Mouse (Mus musculus): ENCODE measurements around the gene Topaz1. TPM values are rescaled to one million over a fixed set of nuclear protein-coding genes. Genes with fewer than 3 reads are reported as not detected.

Topaz1 gene
- polyA plus RNA-seq, 2 experiments = not detected

DNA sequence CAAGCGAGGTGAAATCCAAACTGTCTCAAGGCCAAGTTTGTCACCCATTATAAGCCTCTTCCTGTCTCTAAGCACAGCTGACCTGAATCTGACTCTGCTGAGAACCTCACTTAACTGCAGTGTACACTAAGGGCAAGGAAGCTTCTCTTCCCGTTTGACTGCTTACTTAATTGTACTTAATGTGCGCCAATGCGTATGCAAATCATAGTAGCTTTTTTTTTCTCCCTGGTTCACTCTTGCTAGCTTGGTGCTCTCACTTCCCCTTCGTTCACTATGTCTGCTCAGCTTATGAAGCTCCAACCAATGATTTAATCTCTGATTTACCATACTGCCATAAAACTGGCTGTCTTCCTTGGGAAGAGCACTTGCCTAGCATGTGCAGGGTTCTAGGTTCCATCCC, 38.1 kb downstream of the Topaz1 start:
- no peak overlapping the region for H3K27ac ChIP-seq (replicated peaks; ENCODE audit: low read depth, low read length)
- H3K36me3 ChIP-seq (ENCODE audit: control insufficient read depth, insufficient read depth, low read length) = no peaks in the 10 kb centered on the region
- ATAC-seq (ENCODE audit: low FRiP score, low read depth) (no peak), DNase-seq (ENCODE audit: low spot score) (no peak)
- no peaks in the 10 kb centered on the region for H3K9me3 ChIP-seq (ENCODE audit: control insufficient read depth, low read length)
- H3K4me1 ChIP-seq (ENCODE audit: control insufficient read depth, insufficient read depth, low read length) = no peaks in the 10 kb centered on the region
- H3K4me2 ChIP-seq (replicated peaks; ENCODE audit: low read depth, low read length, severe bottlenecking) = no peak overlapping the region
- WGBS = 65% methylated on average over 5 of the region's 5 CpGs
- H3K9ac ChIP-seq (ENCODE audit: low read depth, low read length, severe bottlenecking) = no peak overlapping the region
- H3K4me3 ChIP-seq (replicated peaks; ENCODE audit: low read length) = no peak overlapping the region
- no peak for TF ChIP-seq POLR2A (IDR thresholded peaks at IDR 0.05; ENCODE audit: borderline replicate concordance, extremely low read depth, insufficient read depth, insufficient read length)
- H3K27me3 ChIP-seq (ENCODE audit: control insufficient read depth, insufficient read depth, low read length) = no peaks in the 10 kb centered on the region

DNA sequence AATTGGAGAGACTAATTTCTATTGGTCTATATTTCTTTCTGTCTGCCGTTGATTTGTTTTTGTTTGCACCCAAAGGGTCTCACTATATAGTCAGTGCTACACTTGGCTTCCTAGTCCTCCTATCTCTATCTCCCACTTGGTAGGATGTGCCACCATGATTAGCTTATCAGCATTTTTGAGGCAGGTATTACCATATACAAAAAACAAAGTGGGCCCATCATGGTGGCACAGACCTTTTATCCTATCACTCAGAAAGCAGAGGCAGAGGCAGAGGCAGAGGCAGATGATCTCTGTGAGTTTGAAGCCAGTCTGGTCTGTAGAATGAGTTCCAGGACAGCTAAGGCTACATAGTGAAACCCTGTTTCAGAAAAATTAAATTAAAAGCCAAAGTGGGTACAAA, 39.4 kb downstream of the Topaz1 start:
- Histone ChIP-seq H3K36me3 (ENCODE audit: control insufficient read depth, insufficient read depth, low read length) (no peaks in the 10 kb centered on the region), H3K9ac (ENCODE audit: low read depth, low read length, severe bottlenecking) (no peak overlapping the region), H3K9me3 (ENCODE audit: control insufficient read depth, low read length) (no peaks in the 10 kb centered on the region), H3K4me3 (replicated peaks; ENCODE audit: low read length) (no peak overlapping the region), H3K27me3 (ENCODE audit: control insufficient read depth, insufficient read depth, low read length) (no peaks in the 10 kb centered on the region), H3K4me2 (replicated peaks; ENCODE audit: low read depth, low read length, severe bottlenecking) (no peak overlapping the region), H3K4me1 (ENCODE audit: control insufficient read depth, insufficient read depth, low read length) (no peaks in the 10 kb centered on the region), H3K27ac (replicated peaks; ENCODE audit: low read depth, low read length) (no peak overlapping the region)
- DNase-seq (ENCODE audit: low spot score) = no peak
- no peak for ATAC-seq (ENCODE audit: low FRiP score, low read depth)
- no peak for TF ChIP-seq POLR2A (IDR thresholded peaks at IDR 0.05; ENCODE audit: borderline replicate concordance, extremely low read depth, insufficient read depth, insufficient read length)
- WGBS = 79% methylated on average over 1 of the region's 1 CpGs

DNA sequence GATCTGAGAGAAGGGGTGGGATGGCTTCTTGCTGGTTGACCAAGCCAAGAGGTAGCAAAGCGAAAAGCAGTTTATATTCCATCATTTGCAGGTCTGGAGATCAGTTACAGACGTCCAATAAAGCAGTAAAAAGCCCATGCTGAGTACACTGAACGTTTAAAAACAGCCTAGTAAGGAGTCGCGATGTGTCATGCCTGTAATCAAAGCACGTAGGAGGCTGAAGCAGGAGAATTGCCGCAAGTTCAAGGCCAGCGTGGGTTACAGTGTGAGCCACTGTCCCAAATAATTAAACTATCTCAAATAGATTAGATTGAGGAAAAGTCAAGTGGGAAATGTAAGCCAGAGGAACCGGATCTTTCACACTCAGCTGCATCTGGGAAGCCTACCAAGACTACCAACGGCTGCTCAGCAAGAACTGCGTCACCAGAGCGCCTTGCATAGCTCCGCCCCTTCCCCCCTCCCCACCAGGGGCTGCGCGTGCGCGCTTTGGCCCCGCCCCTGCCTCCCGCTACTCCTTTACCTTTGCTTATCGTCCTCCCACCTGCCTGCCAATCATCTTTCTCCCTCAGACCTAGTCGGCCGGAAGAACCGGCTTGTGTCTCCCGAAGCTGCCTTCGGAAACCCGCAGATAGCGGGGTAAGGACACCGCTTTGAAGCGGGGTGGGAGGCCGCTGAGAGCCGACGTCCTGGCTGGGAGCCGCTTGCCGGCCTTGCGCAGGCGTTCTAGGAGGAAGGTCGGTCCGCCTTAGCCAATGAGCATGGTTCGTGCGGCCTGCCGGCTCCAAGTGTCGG, 58.1 kb downstream of the Topaz1 start, which contains the start of gene Tcaim:
TSS of gene Tcaim (plus strand) at position 487 of the 792 bp plus-strand sequence.
- Histone ChIP-seq H3K4me3 (replicated peaks; ENCODE audit: low read length) (peak within 1 kb of the TSS; percentile 66), H3K9ac (ENCODE audit: low read depth, low read length, severe bottlenecking) (peak within 1 kb of the TSS; percentile 77), H3K36me3 (ENCODE audit: control insufficient read depth, insufficient read depth, low read length) (peaks cover 1% of the 10 kb centered on the region; the same call in 1 of the 2 replicates), H3K9me3 (ENCODE audit: control insufficient read depth, low read length) (no peaks in the 10 kb centered on the region), H3K27ac (replicated peaks; ENCODE audit: low read depth, low read length) (peak within 1 kb of the TSS; percentile 76), H3K4me1 (ENCODE audit: control insufficient read depth, insufficient read depth, low read length) (peaks cover 8% of the 10 kb centered on the region), H3K4me2 (replicated peaks; ENCODE audit: low read depth, low read length, severe bottlenecking) (peak within 1 kb of the TSS; percentile 82), H3K27me3 (ENCODE audit: control insufficient read depth, insufficient read depth, low read length) (no peaks in the 10 kb centered on the region)
- peak; percentile 30; the same call in 1 of the 2 replicates for TF ChIP-seq POLR2A (IDR thresholded peaks at IDR 0.05; ENCODE audit: borderline replicate concordance, extremely low read depth, insufficient read depth, insufficient read length)
- peak; percentile 95 for DNase-seq (ENCODE audit: low spot score)
- ATAC-seq (ENCODE audit: low FRiP score, low read depth) = peak; percentile 99
- WGBS = 7% methylated on average over 38 of the region's 42 CpGs

DNA sequence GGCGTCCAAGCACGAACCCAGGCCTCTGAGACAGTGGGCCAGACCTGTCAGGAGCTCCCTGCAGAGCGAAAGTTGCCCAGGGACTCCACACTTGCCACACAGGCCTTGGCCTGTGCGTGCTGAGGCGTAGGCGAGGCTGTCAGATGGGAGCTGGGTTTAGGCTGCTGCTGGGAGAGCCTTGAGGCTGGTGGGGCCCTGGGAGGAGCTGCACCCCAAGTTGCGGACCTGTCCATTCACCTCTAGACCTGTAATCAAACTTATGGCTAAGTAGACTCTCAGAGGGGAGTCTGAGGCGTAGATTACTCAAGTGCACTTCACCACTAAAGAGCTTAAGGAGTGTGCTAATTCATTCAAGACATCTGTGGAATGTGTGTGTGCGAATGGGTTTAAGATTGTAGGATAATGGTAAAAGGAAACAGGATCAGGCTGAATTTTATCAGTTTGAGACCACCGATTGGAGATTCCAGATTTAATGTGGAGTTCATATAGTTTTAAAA, 58.7 kb downstream of the Topaz1 start:
- Histone ChIP-seq H3K4me1 (ENCODE audit: control insufficient read depth, insufficient read depth, low read length) (peaks cover 8% of the 10 kb centered on the region), H3K36me3 (ENCODE audit: control insufficient read depth, insufficient read depth, low read length) (peaks cover 6% of the 10 kb centered on the region; the same call in 1 of the 2 replicates), H3K9me3 (ENCODE audit: control insufficient read depth, low read length) (no peaks in the 10 kb centered on the region), H3K27ac (replicated peaks; ENCODE audit: low read depth, low read length) (peak overlapping the region; percentile 76), H3K27me3 (ENCODE audit: control insufficient read depth, insufficient read depth, low read length) (no peaks in the 10 kb centered on the region), H3K9ac (ENCODE audit: low read depth, low read length, severe bottlenecking) (peak overlapping the region; percentile 77), H3K4me3 (replicated peaks; ENCODE audit: low read length) (peak overlapping the region; percentile 66), H3K4me2 (replicated peaks; ENCODE audit: low read depth, low read length, severe bottlenecking) (peak overlapping the region; percentile 82)
- no peak for TF ChIP-seq POLR2A (IDR thresholded peaks at IDR 0.05; ENCODE audit: borderline replicate concordance, extremely low read depth, insufficient read depth, insufficient read length)
- 8% methylated on average over 10 of the region's 10 CpGs for WGBS
- DNase-seq (ENCODE audit: low spot score) = no peak
- ATAC-seq (ENCODE audit: low FRiP score, low read depth) = no peak; the same call in 1 of the 2 replicates

DNA sequence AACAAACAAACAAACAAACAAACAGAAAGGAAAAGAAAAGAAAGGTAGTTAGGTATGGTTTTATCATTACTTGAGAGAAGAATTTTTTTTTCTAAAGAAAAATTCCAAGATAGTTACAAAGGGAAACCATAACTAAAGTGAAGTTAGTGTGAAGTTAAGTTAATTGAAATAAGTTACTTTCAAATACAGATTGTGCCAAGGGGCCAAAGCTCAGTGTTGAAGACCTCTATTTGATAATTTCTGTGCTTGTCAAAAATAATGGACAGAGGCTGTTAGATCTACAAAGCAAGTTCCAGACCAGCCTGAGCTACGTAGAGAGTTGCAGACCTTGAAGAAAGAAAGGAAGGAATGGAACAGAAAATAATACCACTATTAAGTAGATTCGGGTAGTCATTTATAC, 60.0 kb downstream of the Topaz1 start:
- Histone ChIP-seq H3K4me3 (replicated peaks; ENCODE audit: low read length) (no peak overlapping the region), H3K27me3 (ENCODE audit: control insufficient read depth, insufficient read depth, low read length) (no peaks in the 10 kb centered on the region), H3K36me3 (ENCODE audit: control insufficient read depth, insufficient read depth, low read length) (peaks cover 12% of the 10 kb centered on the region), H3K9ac (ENCODE audit: low read depth, low read length, severe bottlenecking) (no peak overlapping the region), H3K27ac (replicated peaks; ENCODE audit: low read depth, low read length) (no peak overlapping the region), H3K4me2 (replicated peaks; ENCODE audit: low read depth, low read length, severe bottlenecking) (no peak overlapping the region), H3K4me1 (ENCODE audit: control insufficient read depth, insufficient read depth, low read length) (peaks cover 8% of the 10 kb centered on the region), H3K9me3 (ENCODE audit: control insufficient read depth, low read length) (no peaks in the 10 kb centered on the region)
- 87% methylated on average over 2 of the region's 2 CpGs for WGBS
- ATAC-seq (ENCODE audit: low FRiP score, low read depth) (no peak), DNase-seq (ENCODE audit: low spot score) (no peak)
- no peak for TF ChIP-seq POLR2A (IDR thresholded peaks at IDR 0.05; ENCODE audit: borderline replicate concordance, extremely low read depth, insufficient read depth, insufficient read length)
